Mouse (Mus musculus) embryonic facial prominence, embryonic 10.5 days (tissue): Measurements from ENCODE around the gene Rprd2. TPM values are rescaled to one million over a fixed set of nuclear protein-coding genes. Genes with fewer than 3 reads are reported as not detected.
"Not testable (repeated sequence)": the region's sequence is repeated elsewhere in the genome, so short reads cannot be mapped to it uniquely, and the experiment has no call there.

Source experiments
- DNase-seq: peaks from one replicate; pipeline ENCODE4 v3.0.0-alpha.2; 2017; ENCODE audit warnings: low spot score
- H3K27ac ChIP-seq: fragments of 300-500 bp; sonication (generic); replicated peaks from 2 replicates; pipeline ENCODE4 v1.5.1; 2016; ENCODE audit warnings: mild to moderate bottlenecking
- H3K27me3 ChIP-seq: fragments of 300-500 bp; sonication (generic); replicated peaks from 2 replicates; pipeline ENCODE4 v1.6.1; 2016; ENCODE audit warnings: low read depth, mild to moderate bottlenecking; ENCODE audit not compliant: poor library complexity, severe bottlenecking
- H3K36me3 ChIP-seq: fragments of 300-500 bp; sonication (generic); replicated peaks from 2 replicates; pipeline ENCODE4 v1.6.1; 2016; ENCODE audit warnings: mild to moderate bottlenecking, moderate library complexity
- H3K4me1 ChIP-seq: fragments of 300-500 bp; sonication (generic); 2 replicates; pipeline ENCODE4 v1.6.1; 2016
- H3K4me3 ChIP-seq: fragments of 300-500 bp; sonication (generic); 2 replicates; pipeline ENCODE4 v1.5.1; 2016; ENCODE audit warnings: mild to moderate bottlenecking, moderate library complexity
- H3K9me3 ChIP-seq: fragments of 300-500 bp; sonication (generic); 2 replicates; pipeline ENCODE4 v1.6.1; 2016; ENCODE audit warnings: mild to moderate bottlenecking
- WGBS: fragments of 180-500 bp; shearing (Covaris S2); methylation state at CpG from one replicate; pipeline ENCODE4 v1.1.7; 2016; 5-methylcytosine and 5-hydroxymethylcytosine counted together
- polyA plus RNA-seq: library from polyadenylated mRNA; unstranded; fragments of >200 nt; fragmentation: Nextera tagmentation; extraction: Ambion mirVana; gene quantifications from 2 replicates; pipeline ENCODE4 v1.2.1, GENCODE M21; 2016

Gene Rprd2
- polyA plus RNA-seq, 1 experiment from 2014 or later, result 25.7 TPM

- no peaks in the 10 kb centered on the region for H3K9me3 ChIP-seq
- no peak overlapping the region for H3K4me3 ChIP-seq
- H3K27me3 ChIP-seq, result no peaks in the 10 kb centered on the region
- H3K27ac ChIP-seq, result no peak overlapping the region
- peaks cover 74% of the 10 kb centered on the region for H3K36me3 ChIP-seq
- peaks cover 8% of the 10 kb centered on the region for H3K4me1 ChIP-seq
- no peak for DNase-seq
- 93% methylated on average over 8 of the region's 8 CpGs for WGBS
These were observed 32.7 kb upstream of the Rprd2 start for GRCm38 (mm10) chr3:95851317-95851716.

- Histone ChIP-seq H3K27ac (no peak overlapping the region), H3K4me3 (no peak overlapping the region), H3K4me1 (peaks cover 8% of the 10 kb centered on the region), H3K27me3 (no peaks in the 10 kb centered on the region), H3K36me3 (peaks cover 82% of the 10 kb centered on the region), H3K9me3 (no peaks in the 10 kb centered on the region)
- no peak for DNase-seq
- 82% methylated on average over 4 of the region's 4 CpGs for WGBS
These were observed 31.9 kb upstream of the Rprd2 start for GRCm38 (mm10) chr3:95850611-95851010.

- Histone ChIP-seq H3K27me3 (no peaks in the 10 kb centered on the region), H3K9me3 (no peaks in the 10 kb centered on the region), H3K27ac (no peak overlapping the region), H3K4me1 (no peaks in the 10 kb centered on the region), H3K36me3 (peaks cover 100% of the 10 kb centered on the region), H3K4me3 (no peak overlapping the region)
- no peak for DNase-seq
- 84% methylated on average over 3 of the region's 3 CpGs for WGBS
These were observed 24.0 kb upstream of the Rprd2 start for GRCm38 (mm10) chr3:95842503-95843214.

DNA sequence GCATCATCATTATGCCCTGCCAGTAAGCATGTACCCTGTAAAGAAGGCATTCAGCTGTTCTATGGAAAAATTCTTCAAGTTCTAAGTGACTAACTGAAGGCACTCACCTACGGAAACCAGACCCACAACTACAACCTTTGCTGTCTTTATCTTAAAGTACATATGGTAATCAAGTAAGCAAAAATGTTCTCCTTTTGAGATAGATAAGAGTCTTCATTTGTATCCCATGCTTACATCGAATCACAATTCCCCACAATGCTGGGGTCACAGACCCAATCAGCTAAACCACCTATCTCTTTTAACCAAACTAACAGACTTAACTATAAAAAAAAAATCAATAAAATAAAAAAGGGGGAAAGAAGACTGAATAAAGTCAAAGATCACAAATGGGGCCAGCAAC is 20.6 kb upstream of the Rprd2 start:
- Histone ChIP-seq H3K36me3 (peaks cover 100% of the 10 kb centered on the region), H3K27me3 (no peaks in the 10 kb centered on the region), H3K4me1 (no peaks in the 10 kb centered on the region), H3K27ac (no peak overlapping the region), H3K4me3 (no peak overlapping the region), H3K9me3 (no peaks in the 10 kb centered on the region)
- DNase-seq, result no peak
- 97% methylated on average over 2 of the region's 2 CpGs for WGBS

DNA sequence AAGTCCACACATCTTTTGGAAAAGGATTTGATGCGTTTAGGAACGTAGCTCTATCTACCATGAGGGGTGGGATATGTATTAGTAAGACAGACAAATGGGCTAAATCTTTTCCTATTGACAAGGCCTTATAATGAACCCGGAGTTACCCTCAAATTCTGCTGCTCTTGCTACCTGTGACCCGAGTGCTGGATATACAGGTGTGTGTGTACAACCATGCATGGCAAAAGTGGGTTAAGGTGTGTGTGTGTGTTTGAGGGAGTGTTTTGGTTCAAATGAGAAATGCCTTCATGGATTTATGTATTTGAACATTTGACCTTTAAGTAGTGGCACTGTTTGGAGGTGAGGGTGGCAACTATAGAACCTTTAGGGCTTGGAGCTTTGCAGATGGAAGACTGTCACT is 10.4 kb upstream of the Rprd2 start:
- no peaks in the 10 kb centered on the region for H3K9me3 ChIP-seq
- no peaks in the 10 kb centered on the region for H3K4me1 ChIP-seq
- DNase-seq, result no peak
- H3K36me3 ChIP-seq, result peaks cover 69% of the 10 kb centered on the region
- 98% methylated on average over 4 of the region's 4 CpGs for WGBS
- H3K27me3 ChIP-seq, result no peaks in the 10 kb centered on the region
- H3K27ac ChIP-seq, result no peak overlapping the region
- no peak overlapping the region for H3K4me3 ChIP-seq

DNA sequence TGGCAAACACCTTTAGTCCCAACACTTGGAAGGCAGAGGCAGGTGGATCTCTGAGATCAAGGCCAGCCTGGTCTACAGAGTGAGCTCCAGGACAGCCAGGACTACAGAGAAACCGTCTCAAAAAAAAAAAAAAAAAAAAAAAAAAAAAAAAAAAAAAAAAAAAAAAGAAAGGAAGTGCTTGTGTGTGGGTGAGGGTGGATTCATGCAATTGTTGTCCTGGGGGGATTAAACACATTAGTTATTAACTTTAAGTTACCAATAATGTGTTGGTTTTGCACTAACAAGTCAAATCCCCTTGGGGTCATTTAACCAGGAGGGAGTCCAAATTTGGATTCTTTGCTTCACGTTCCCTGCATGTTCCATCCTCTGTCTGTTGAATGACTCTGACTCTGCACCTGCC is 7.6 kb upstream of the Rprd2 start:
- no peak overlapping the region for H3K27ac ChIP-seq
- WGBS, result 70% methylated on average over 2 of the region's 2 CpGs
- DNase-seq, result no peak
- peaks cover 41% of the 10 kb centered on the region for H3K36me3 ChIP-seq
- H3K4me3 ChIP-seq, result no peak overlapping the region
- H3K9me3 ChIP-seq, result no peaks in the 10 kb centered on the region
- no peaks in the 10 kb centered on the region for H3K27me3 ChIP-seq
- no peaks in the 10 kb centered on the region for H3K4me1 ChIP-seq

- Histone ChIP-seq H3K9me3 (no peaks in the 10 kb centered on the region), H3K4me3 (peak overlapping the region; percentile 93), H3K4me1 (peaks cover 21% of the 10 kb centered on the region), H3K36me3 (peaks cover 12% of the 10 kb centered on the region), H3K27ac (peak overlapping the region; percentile 97), H3K27me3 (no peaks in the 10 kb centered on the region)
- 48% methylated on average over 10 of the region's 10 CpGs for WGBS
- DNase-seq, result no peak
These were observed 1.7 kb upstream of the Rprd2 start for GRCm38 (mm10) chr3:95820046-95821010.

DNA sequence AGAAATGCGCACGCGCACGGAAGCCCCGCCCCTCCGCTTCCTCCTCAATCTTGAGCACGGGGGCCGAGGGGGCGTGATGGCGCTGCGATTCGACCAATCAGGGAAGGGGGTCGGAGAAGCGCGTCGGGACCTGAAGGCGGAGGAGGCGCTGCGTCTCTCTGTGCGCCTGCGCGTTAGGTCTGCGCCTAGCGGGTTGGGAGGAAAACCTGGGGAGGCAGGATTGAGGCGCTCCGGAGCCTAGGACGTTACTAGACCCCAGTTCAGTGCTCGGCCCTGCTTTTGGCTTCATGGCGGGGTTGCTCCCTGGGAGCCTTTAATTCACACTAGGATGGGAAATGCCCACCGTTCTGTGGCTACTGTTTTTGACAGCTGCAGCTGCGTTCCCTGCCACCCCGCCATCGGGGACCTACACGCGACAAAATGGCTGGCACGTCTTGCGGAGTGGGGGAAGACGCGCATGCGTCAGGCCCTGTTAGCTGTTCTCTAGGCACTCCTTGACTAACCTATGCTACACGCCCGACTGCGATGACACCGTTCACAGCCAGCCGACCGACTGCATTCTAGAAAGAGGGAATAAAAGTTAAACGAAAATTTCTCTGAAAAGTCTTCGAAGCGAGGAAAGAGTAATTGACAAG is 805 bp upstream of the Rprd2 start:
- WGBS, result under 1% methylated on average over 49 of the region's 49 CpGs
- peak overlapping the region; percentile 97 for H3K27ac ChIP-seq
- H3K27me3 ChIP-seq, result no peaks in the 10 kb centered on the region
- peaks cover 21% of the 10 kb centered on the region for H3K4me1 ChIP-seq
- H3K9me3 ChIP-seq, result no peaks in the 10 kb centered on the region
- DNase-seq, result peak; percentile 100
- H3K4me3 ChIP-seq, result peak overlapping the region; percentile 93
- H3K36me3 ChIP-seq, result peaks cover 17% of the 10 kb centered on the region

- H3K9me3 ChIP-seq, result no peaks in the 10 kb centered on the region
- H3K36me3 ChIP-seq, result peaks cover 23% of the 10 kb centered on the region
- peak overlapping the region; percentile 93 for H3K4me3 ChIP-seq
- peak overlapping the region; percentile 100 for H3K27ac ChIP-seq
- under 1% methylated on average over 21 of the region's 21 CpGs for WGBS
- H3K27me3 ChIP-seq, result no peaks in the 10 kb centered on the region
- DNase-seq, result peak; percentile 62
- peaks cover 21% of the 10 kb centered on the region for H3K4me1 ChIP-seq
These were observed 594 bp downstream of the Rprd2 start for GRCm38 (mm10) chr3:95818026-95818511.

GRCm38 (mm10) chr3:95816681-95817080 is 2.0 kb downstream of the Rprd2 start:
- peaks cover 33% of the 10 kb centered on the region for H3K36me3 ChIP-seq
- H3K4me3 ChIP-seq, result peak overlapping the region; percentile 93
- peaks cover 21% of the 10 kb centered on the region for H3K4me1 ChIP-seq
- H3K27ac ChIP-seq, result no peak overlapping the region
- no peaks in the 10 kb centered on the region for H3K9me3 ChIP-seq
- H3K27me3 ChIP-seq, result no peaks in the 10 kb centered on the region
- DNase-seq, result no peak
- 94% methylated on average over 3 of the region's 3 CpGs for WGBS

DNA sequence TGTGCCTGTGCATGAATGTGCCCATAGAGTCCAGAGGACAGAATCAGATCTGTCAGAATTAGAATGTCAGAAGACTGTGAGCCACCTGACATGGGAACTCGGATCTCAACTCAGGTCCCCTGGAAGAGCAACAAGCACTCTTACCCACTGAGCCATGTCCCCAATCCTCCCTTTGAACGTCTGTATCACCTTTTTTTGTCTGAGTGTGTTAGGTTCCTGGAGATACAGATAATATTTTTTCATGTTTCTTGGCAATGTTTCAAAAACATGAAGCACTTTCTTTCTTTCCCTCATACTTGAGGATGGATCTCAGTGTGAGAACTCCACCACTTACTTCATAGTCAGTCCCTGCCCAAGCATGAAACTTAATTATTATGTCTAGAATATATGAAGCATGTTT is 10.3 kb downstream of the Rprd2 start:
- Histone ChIP-seq H3K36me3 (peaks cover 49% of the 10 kb centered on the region), H3K27ac (no peak overlapping the region), H3K4me3 (no peak overlapping the region), H3K27me3 (no peaks in the 10 kb centered on the region), H3K4me1 (no peaks in the 10 kb centered on the region), H3K9me3 (no peaks in the 10 kb centered on the region)
- DNase-seq, result no peak
- WGBS, result 68% methylated on average over 2 of the region's 2 CpGs

- 79% methylated on average over 6 of the region's 6 CpGs for WGBS
- not testable (repeated sequence) for H3K9me3 ChIP-seq, H3K4me3 ChIP-seq, H3K27me3 ChIP-seq, DNase-seq, H3K27ac ChIP-seq, H3K4me1 ChIP-seq
- H3K36me3 ChIP-seq, result peaks cover 47% of the 10 kb centered on the region
These were observed 11.0 kb downstream of the Rprd2 start for GRCm38 (mm10) chr3:95807630-95808029.
